Comparison of ENCODE assay signal across 12 mouse cellular contexts in the genomic region with DNA sequence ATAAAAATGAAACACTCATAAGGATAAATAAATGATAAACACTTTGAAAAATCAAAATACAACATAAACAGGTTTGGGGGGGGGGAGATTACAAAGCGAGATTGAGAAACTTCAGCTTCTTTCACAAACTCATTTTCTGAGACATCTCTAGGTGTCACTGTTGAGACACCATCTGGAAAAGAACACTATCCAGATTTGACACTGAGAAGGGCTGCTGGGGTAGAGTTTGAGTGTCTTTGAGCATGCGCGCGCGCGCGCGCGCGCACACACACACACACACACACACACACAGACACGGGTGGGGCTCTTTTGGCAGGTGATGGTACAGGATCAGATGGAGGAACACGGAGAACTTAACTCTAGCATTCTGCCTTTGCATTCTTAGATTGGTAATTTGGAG.
DNase-seq lines count a peak whose midpoint lies in the region; ATAC-seq and TF ChIP-seq lines count a peak whose summit lies in the region.
"Had no signal": no experiment of that assay in that cellular context is flagged by ENCODE, and none has a peak within 500 bp of the region (broad histone marks: within the 10 kb centered on the region; RNA-seq: fewer than 3 reads in every experiment).

No protein-coding gene starts in this region.

- no peaks in the 10 kb centered on the region for H3K36me3 ChIP-seq in kidney, postnatal 0 days (ENCODE audit: insufficient read depth, low read length)
- no peaks in the 10 kb centered on the region for H3K36me3 ChIP-seq in kidney, adult 2 months (ENCODE audit: control insufficient read depth, insufficient read depth, low read length)
- no peaks in the 10 kb centered on the region for H3K36me3 ChIP-seq in intestine, embryonic 16.5 days (ENCODE audit: control insufficient read depth, insufficient read depth, low read length)
- H3K36me3 ChIP-seq: embryonic facial prominence, embryonic 13.5 days; limb, embryonic 15.5 days had no signal

- no peak overlapping the region for H3K4me3 ChIP-seq in cerebellum, adult 2 months (replicated peaks; ENCODE audit: insufficient read depth, low read depth, low read length)
- no peak overlapping the region for H3K4me3 ChIP-seq in kidney, postnatal 0 days (replicated peaks; ENCODE audit: low read depth, low read length)
- no peak overlapping the region for H3K4me3 ChIP-seq in kidney, adult 2 months (ENCODE audit: insufficient read depth, low read depth, low read length)
- no peak overlapping the region for H3K4me3 ChIP-seq in intestine, embryonic 16.5 days (ENCODE audit: low read length)
- H3K4me3 ChIP-seq: embryonic facial prominence, embryonic 13.5 days; limb, embryonic 15.5 days had no signal

- peak; percentile 28; the same call in 1 of the 2 replicates for TF ChIP-seq CTCF in cerebellum, adult 2 months (IDR thresholded peaks at IDR 0.05; ENCODE audit: borderline replicate concordance, insufficient read depth, low read depth, low read length)
- peak; percentile 36; the same call in 1 of the 2 replicates for TF ChIP-seq CTCF in kidney, postnatal 0 days (IDR thresholded peaks at IDR 0.05; ENCODE audit: low read depth)
- TF ChIP-seq CTCF in kidney, adult 2 months (conservative IDR thresholded peaks at IDR 0.05; ENCODE audit: insufficient read depth, insufficient read length, low read depth, low read length), result no peak

- intact Hi-C loops in left cerebral cortex, postnatal 25 days (cut with DNase I), result loop anchor here (5.0 kb wide), 1 partner anchor 559 kb away; no protein-coding TSS in a partner anchor
- intact Hi-C loops in heart, postnatal 14 days (cut with DNase I), result no loop called here

- H3K9ac ChIP-seq in kidney, postnatal 0 days (ENCODE audit: low read depth, low read length), result no peak overlapping the region
- no peak overlapping the region for H3K9ac ChIP-seq in intestine, embryonic 16.5 days (ENCODE audit: low read depth, low read length)
- H3K9ac ChIP-seq: embryonic facial prominence, embryonic 13.5 days; limb, embryonic 15.5 days had no signal

- H3K4me2 ChIP-seq in kidney, postnatal 0 days (ENCODE audit: low read length), result no peak overlapping the region
- no peak overlapping the region for H3K4me2 ChIP-seq in intestine, embryonic 16.5 days (ENCODE audit: low read depth, low read length)
- H3K4me2 ChIP-seq: embryonic facial prominence, embryonic 13.5 days; limb, embryonic 15.5 days had no signal

- WGBS in cerebellum, adult 2 months, result 64% methylated on average over 12 of the region's 12 CpGs
- 85% methylated on average over 12 of the region's 12 CpGs for WGBS in kidney, postnatal 0 days
- 76% methylated on average over 12 of the region's 12 CpGs for WGBS in kidney, adult 2 months
- WGBS in intestine, embryonic 16.5 days, result 82% methylated on average over 12 of the region's 12 CpGs

- H3K9me3 ChIP-seq in kidney, postnatal 0 days (replicated peaks; ENCODE audit: low read length), result no peaks in the 10 kb centered on the region
- no peaks in the 10 kb centered on the region for H3K9me3 ChIP-seq in intestine, embryonic 16.5 days (ENCODE audit: control insufficient read depth, low read length)
- H3K9me3 ChIP-seq: limb, embryonic 15.5 days had no signal

- no peak for TF ChIP-seq POLR2A in cerebellum, adult 2 months (IDR thresholded peaks at IDR 0.05; ENCODE audit: borderline replicate concordance, insufficient read depth, low read length)
- TF ChIP-seq POLR2A in kidney, adult 2 months (IDR thresholded peaks at IDR 0.05; ENCODE audit: low read depth, low read length), result no peak

- DNase-seq in cerebellum, adult 2 months, result peak; percentile 11 to 34
- no peak for DNase-seq in cerebellum, adult 18-20 months
- peak; percentile 32 for DNase-seq in kidney, postnatal 0 days (ENCODE audit: low spot score)
- no peak for DNase-seq in kidney, adult 2 months
- DNase-seq in brain, adult 2 months (ENCODE audit: low read depth, low spot score), result peak; percentile 79
- peak; percentile 10 to 67 for DNase-seq in left cerebral cortex, postnatal 25 days (ENCODE audit: low spot score in 2 of 2)
- no peak for DNase-seq in heart, postnatal 14 days
- DNase-seq: adrenal gland, postnatal 10 days; kidney, adult 8-10 months had no signal

- no peaks in the 10 kb centered on the region; the same call in 1 of the 2 replicates for H3K4me1 ChIP-seq in cerebellum, adult 2 months (ENCODE audit: control insufficient read depth, insufficient read depth, low read length)
- H3K4me1 ChIP-seq in kidney, postnatal 0 days (replicated peaks; ENCODE audit: insufficient read depth, low read length), result no peaks in the 10 kb centered on the region
- H3K4me1 ChIP-seq in kidney, adult 2 months (ENCODE audit: control insufficient read depth, insufficient read depth, low read length), result no peaks in the 10 kb centered on the region
- no peaks in the 10 kb centered on the region for H3K4me1 ChIP-seq in intestine, embryonic 16.5 days (ENCODE audit: control insufficient read depth, insufficient read depth, low read length)
- H3K4me1 ChIP-seq: embryonic facial prominence, embryonic 13.5 days; limb, embryonic 15.5 days had no signal

- H3K27ac ChIP-seq in cerebellum, adult 2 months (ENCODE audit: insufficient read depth, low read length), result no peak overlapping the region
- no peak overlapping the region for H3K27ac ChIP-seq in kidney, postnatal 0 days
- H3K27ac ChIP-seq in kidney, adult 2 months (ENCODE audit: insufficient read depth, low read depth, low read length), result no peak overlapping the region
- H3K27ac ChIP-seq in intestine, embryonic 16.5 days (ENCODE audit: low read length), result no peak overlapping the region
- H3K27ac ChIP-seq: embryonic facial prominence, embryonic 13.5 days; limb, embryonic 15.5 days had no signal

- ATAC-seq in kidney, postnatal 0 days (replicated peaks; ENCODE audit: low FRiP score, low read depth), result no peak
- no peak for ATAC-seq in intestine, embryonic 16.5 days

- H3K27me3 ChIP-seq in cerebellum, adult 2 months (ENCODE audit: control insufficient read depth, insufficient read depth, low read length), result no peaks in the 10 kb centered on the region
- H3K27me3 ChIP-seq in kidney, postnatal 0 days (ENCODE audit: insufficient read depth, low read length), result no peaks in the 10 kb centered on the region
- H3K27me3 ChIP-seq in kidney, adult 2 months (replicated peaks; ENCODE audit: control insufficient read depth, insufficient read depth, low read length), result no peaks in the 10 kb centered on the region
- no peaks in the 10 kb centered on the region for H3K27me3 ChIP-seq in intestine, embryonic 16.5 days (replicated peaks; ENCODE audit: control insufficient read depth, insufficient read depth, low read length)
- H3K27me3 ChIP-seq: embryonic facial prominence, embryonic 13.5 days; limb, embryonic 15.5 days had no signal

Comparison
In these comparisons a context has a peak if more than half of its experiments do, and no peak if none do; other contexts are left out.
1. DNase-seq: peak in cerebellum, adult 2 months (2 of 2), kidney, postnatal 0 days (single experiment), brain, adult 2 months (single experiment) and left cerebral cortex, postnatal 25 days (2 of 2); none in cerebellum, adult 18-20 months (0 of 2), kidney, adult 2 months (single experiment) and heart, postnatal 14 days (0 of 2).